Mouse (Mus musculus) heart, postnatal 36 days (tissue): ENCODE data around the gene Hck. TPM values are rescaled to one million over a fixed set of nuclear protein-coding genes. Genes with fewer than 3 reads are reported as not detected.

ENCODE experiments used
- DNase-seq, 2 experiments: peaks; one replicate each; pipeline ENCODE4 v3.0.0; 2021 to 2022
- intact Hi-C: fragments of 180-260 bp; cut with DNase I; formaldehyde crosslinking; loops from one replicate; pipeline ENCODE4 v1.15.1; 2025
- total RNA-seq, 2 experiments: library from RNA; stranded (reverse); gene quantifications; 2 replicates each; pipeline ENCODE4 v1.2.3; 2021

The Hck gene
- total RNA-seq = 1 to 10 TPM; 1.7 to 1.9 TPM

DNA sequence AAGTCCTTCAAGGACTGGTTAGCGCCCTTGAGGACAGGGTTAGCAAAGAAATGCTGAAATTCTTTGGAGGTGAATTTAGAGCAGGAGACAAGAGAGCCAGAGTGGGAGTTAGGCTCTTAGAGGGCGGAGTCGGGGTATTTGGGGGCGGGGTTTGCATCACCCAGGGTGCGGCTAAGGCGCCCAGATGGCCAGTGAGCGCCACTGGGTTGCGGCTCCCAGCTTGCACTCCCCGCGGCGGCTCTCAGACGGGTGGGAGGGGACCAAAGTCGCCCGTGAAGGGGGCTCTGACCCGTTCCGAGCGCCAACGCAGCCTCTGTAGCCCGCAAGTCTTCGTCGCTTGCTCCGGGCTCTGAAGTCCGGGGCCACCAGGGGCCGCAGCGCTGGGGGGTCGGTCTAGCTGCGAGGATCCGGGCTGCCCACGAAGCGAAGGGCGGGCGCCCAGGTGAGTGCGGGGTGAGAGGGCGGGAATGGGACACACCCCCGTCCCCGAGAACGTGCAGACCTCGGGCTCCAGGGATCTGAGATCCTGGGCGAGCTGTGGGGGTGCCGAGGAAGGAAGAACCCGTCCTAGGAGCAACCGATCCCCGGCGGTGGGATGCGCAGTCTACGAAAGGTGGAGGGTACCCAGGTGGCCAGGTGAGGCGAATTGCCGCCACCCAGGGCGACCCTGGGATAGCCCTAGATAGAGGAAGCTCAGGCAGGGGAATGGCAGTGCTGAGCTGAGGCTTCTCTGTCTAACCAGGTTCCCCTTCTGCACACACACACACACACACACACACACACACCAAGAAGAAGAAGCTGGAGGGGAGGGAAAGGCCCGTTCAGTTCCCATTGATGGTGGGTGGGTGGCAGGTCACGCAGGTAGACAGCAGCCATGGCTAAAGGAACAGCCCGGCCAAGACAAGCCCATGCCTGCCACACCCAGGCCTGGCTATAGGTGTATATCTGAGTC lies at the start of gene Hck:
Gene Hck (plus strand): TSS at position 156 of the 952 bp plus-strand sequence.
- peak; percentile 55 to 63 for DNase-seq
- intact Hi-C loops = no loop called here

- intact Hi-C loops = no loop called here
- no peak for DNase-seq
These were observed 48.1 kb upstream of the Hck start for GRCm38 (mm10) chr2:153060216-153060615.

- DNase-seq = no peak
- intact Hi-C loops = no loop called here
These were observed 44.9 kb upstream of the Hck start for GRCm38 (mm10) chr2:153063394-153063793.

DNA sequence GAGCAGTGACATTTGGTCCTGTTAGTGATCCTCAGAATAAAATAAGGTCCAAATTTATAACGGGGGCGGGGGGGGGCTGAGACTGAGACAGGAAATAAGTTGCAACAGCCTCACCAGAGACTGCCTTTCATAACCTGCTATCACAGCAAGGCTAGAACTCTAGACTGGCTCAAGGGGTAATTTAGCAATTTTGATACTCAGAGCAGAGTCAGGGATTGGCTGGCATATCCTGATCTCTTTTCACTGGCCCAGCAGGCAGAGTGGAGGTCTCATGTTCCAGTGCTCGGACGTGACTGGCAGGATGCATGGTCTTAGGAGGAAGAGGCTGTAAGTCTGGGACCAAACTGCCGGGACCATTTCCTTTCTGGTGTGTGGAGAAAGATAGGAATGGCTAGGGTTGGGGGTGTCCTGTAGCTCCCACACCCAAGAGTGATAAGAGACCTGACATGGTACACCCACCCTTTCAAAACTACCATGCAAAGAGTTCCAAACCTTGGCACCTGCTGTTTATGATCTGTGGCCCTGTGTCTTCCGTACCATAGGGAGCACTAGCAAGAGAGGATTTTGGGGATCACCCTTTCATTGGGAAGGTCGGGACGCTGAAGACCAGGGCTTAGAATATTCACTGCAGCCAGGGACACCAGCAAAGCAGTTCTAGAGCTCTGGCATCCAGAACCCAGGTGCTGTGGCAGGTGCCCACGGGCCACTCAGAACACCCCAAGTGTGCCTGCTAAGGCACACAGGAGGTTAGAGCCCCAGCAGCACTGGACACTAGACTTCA lies 43.9 kb upstream of the Hck start:
- DNase-seq = no peak

GRCm38 (mm10) chr2:153065747-153066508 lies 42.3 kb upstream of the Hck start, which contains the start of gene Ccm2l:
Ccm2l (plus strand) TSS chr2:153065955.
- intact Hi-C loops = no loop called here
- peak; percentile 58 to 61 for DNase-seq

More for the DNA sequence above, 43.9 kb upstream of the Hck start:
- intact Hi-C loops = no loop called here

DNA sequence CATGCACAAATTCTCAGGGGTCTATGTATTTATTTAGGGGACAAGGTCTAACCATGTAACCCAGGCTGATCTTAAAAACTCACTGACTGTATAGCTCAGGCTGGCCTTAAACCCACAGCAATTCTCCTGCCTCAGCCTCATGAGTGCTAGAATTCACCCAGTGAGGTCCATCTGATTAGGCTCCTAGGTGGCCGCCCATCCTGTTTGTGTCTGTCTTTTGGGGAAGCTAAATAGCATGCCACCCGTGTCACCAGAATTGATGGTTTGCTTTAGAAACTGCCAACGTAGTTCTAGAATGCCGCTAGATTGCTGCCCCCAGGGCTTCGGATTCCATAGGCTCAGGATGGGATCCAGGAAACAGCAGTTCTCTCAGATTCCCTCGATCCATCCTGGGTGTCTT lies 41.3 kb upstream of the Hck start:
- intact Hi-C loops = no loop called here
- DNase-seq = no peak

DNA sequence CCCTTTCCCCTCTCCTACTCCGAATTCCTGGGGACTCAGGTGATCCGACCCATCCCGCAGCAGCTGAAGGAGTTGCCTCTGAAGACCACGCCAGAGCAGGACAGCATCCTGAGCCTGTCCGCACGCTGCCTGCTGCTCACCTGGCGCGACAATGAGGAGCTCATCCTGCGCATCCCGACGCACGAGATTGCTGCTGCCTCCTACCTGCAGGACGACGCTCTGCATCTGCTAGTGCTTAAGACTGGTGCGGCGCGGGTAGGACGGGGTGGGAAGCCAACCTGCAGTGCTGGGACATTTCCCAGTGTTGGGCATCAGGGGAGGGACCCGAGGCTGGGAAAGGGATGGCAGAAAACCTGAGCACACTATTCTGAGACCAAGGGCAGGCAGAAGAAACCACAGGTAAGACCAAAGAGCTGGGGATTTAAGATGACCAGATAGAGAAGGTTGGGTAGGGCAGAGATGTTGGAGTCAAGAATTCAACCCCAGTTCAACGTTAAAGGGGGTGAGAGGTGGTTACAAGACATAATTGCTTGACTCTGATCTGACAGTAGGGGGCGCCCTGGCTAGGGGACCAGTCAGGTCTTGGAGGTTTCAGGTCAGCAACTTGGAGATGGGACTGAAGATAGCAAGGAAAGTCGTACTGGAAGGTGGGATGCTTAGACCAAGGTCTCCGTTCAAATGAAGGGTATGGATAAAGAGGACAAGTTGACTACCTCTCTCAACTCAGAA lies 37.3 kb upstream of the Hck start:
- peak in 1 of 2 experiments; percentile 36 for DNase-seq
- intact Hi-C loops = loop anchor here (10.0 kb wide), 1 partner anchor 344 kb away; no protein-coding TSS in a partner anchor

GRCm38 (mm10) chr2:153071491-153072184 lies 36.6 kb upstream of the Hck start:
- intact Hi-C loops = loop anchor here (10.0 kb wide), 1 partner anchor 343 kb away; no protein-coding TSS in a partner anchor

GRCm38 (mm10) chr2:153074651-153075050 lies 33.6 kb upstream of the Hck start:
- intact Hi-C loops = loop anchor here (10.0 kb wide), 1 partner anchor 340 kb away; no protein-coding TSS in a partner anchor
- DNase-seq = no peak

More at GRCm38 (mm10) chr2:153071491-153072184, 36.6 kb upstream of the Hck start:
- DNase-seq = no peak

DNA sequence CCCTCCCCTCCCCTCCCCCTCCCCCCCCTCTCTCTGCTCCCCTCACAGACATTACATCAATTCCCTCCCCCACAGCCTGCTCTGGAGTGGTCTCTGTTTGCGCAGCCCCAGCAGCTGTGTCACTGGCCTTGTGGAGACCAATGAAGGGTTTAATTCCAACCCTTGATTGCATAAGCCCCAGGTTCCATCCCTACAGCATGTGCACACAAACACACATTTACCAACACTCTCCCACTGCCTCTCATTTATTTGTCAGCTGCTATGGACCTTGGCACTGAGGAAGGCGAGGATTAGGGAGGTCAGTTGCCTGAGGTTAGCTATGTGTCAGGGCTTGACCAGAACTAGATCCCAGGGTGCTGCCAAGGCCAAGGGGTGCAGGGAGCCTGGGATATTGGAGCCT lies 32.3 kb upstream of the Hck start:
- DNase-seq = no peak
- intact Hi-C loops = loop anchor here (10.0 kb wide), 1 partner anchor 339 kb away; no protein-coding TSS in a partner anchor

DNA sequence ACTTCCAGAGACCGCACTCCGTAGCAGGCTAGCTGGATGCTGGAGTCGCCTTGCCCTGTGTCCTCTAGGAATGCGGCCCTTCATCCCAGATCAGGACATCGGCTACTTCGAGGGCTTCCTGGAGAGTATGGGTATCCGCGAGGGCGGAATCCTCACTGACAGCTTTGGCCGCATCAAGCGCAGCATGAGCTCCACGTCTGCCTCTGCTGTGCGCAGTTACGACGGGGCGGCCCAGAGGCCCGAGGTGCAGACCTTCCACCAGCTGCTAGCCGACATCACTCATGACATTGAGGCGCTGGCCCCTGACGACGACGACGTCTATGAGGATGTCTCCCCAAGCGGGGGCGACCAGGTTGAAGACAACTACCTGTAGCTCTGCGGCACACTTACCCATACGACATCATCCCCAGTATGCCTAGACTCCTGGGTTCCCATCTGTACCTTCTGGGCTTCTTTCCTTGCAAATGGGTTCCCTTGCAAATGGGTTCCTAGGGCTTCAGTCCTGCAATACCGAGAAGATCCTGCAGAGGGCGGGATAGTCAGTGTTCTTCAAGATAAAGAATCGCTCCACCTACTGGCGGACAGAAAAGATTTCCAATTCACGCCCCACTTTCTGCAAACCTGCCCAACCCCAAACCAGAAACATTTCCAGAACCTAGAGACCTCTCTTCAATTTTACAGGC lies 27.3 kb upstream of the Hck start:
- peak; percentile 78 to 89 for DNase-seq
- intact Hi-C loops = loop anchor here (1.0 to 2.0 kb wide), 2 partner anchors 33 to 62 kb away; no protein-coding TSS in a partner anchor

GRCm38 (mm10) chr2:153081866-153082265 lies 26.4 kb upstream of the Hck start:
- no peak for DNase-seq
- intact Hi-C loops = loop anchor here (1.0 to 2.0 kb wide), 2 partner anchors 34 to 61 kb away; no protein-coding TSS in a partner anchor

DNA sequence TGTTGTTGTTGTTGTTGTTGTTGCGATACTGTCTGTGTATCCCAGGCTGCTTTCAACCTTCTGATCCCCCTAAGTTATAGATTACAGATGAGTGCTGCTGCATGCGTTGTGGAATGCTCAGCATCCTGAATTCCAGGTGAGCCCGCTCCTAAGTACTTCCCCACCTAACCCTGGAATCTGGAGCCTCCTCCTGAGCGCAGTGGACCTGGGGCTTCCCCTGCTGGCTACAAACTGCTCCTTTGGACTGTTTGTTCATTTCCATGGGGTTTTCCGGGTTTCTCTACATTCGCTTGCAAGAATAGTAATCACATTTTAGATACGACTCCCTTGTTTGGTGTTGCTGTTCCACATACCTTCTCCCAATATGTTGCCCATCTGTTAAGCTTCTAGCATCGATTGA lies 25.0 kb upstream of the Hck start:
- intact Hi-C loops = no loop called here

DNA sequence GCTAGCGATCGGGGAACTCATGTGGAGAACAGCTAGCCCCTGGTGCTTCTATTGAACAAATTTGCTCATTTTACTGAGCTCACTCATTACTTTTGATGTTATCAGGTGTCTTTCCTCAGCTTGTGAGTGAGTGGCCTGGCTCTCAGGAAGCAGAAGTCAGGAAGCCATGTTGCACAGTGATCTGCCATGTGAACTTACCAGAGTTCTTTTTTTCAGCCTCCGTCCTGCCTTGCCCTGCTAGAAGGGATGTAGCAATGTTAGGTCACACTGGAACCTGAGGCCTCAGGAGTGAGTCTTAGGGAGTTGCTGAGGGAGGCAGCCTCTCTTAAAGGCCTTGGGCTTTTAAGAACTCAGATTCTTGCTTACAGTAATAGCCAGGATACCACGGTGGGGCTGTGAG lies 24.4 kb upstream of the Hck start:
- no peak for DNase-seq
- intact Hi-C loops = no loop called here

More for the DNA sequence above, 25.0 kb upstream of the Hck start:
- DNase-seq = no peak

DNA sequence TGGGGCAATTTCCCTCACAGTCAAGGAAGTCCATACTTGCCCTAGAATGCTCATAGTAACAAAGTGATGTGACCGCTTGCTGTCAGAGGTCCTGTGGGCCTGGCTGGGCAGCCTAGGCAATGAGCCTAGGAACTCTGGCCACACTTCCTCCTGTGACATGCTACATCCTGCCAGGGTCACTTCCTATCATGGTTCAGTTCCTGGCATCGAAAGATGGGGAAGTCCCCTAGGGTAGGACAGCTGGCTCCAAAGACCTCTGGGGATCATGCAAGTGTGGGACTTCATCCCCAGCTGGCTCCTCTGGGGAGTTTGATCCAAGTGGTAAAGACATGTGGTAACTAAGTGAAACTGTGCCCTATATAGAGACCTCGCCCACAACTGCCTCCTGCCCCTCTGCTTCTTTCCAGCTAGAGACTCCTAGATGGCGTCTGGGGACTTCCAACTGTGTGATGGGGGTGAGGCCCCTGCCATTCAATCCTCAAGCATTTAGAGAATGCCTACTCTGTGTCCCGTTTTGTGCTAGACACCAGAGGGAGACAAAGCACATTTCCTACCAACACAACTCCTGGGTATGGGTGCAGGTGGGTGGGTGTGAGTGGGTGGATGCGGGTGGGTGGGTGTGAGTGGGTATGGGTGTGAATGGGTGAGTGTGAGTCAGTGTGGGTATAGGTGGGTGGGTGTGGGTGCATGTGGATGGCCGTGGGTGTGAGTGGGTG lies 23.8 kb upstream of the Hck start:
- intact Hi-C loops = no loop called here
- DNase-seq = no peak

DNA sequence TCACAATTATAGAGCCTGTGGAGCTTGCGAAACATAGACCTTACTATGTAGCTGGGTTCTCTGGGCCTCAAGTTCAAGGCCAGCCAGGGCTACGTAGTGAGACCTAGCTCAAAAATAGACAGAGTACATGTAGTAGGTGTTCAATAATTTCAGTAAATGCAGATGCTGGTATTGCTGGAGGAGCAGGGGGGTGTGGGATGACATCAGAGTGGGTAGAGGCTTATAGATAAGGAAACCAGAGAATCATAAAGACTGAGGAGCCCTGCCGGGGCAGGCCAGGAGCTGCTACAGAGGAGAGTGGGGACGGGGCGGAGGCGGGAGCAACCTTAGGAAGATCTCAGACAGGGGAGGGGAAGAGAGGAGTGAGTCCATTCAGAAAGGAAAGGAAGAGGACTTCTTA lies 22.7 kb upstream of the Hck start:
- DNase-seq = no peak
- intact Hi-C loops = no loop called here

- intact Hi-C loops = no loop called here
- no peak for DNase-seq
These were observed 22.1 kb upstream of the Hck start for GRCm38 (mm10) chr2:153086166-153086565.

- DNase-seq = no peak
- intact Hi-C loops = no loop called here
These were observed 21.2 kb upstream of the Hck start for GRCm38 (mm10) chr2:153087091-153087490.
